27 mouse cellular contexts compared by ENCODE assay signal in the genomic region with DNA sequence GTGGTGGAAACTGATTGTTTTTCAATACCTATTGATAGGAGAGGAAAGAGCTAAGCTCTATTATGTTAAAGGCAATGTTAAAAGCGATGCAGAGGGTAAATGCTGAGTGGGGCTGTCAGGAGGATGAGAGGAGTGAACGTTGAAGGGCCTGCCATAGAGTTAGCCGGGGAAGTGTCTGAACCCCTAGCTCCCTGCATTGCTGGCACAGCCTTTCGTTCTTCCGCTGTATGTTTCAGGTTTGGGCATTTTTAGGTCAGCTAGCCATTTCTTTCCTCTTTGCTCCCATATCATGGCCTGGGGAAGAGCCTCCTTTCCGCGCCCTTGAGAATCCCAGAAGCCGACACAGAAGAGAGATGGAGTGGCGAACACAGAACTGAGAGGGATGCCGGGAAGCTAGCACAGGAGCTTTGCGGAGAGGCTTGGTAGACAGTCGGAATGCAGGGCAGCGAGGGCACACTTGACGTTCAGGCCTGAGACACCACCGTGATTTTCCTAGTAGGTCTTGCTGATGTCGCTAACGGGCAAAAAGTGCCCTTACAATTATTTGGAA. TPM values are rescaled to one million over a fixed set of nuclear protein-coding genes. Genes with fewer than 3 reads are reported as not detected.
DNase-seq lines count a peak whose midpoint lies in the region; ATAC-seq and TF ChIP-seq lines count a peak whose summit lies in the region.
"Had no signal": no experiment of that assay in that cellular context is flagged by ENCODE, and none has a peak within 500 bp of the region (broad histone marks: within the 10 kb centered on the region; RNA-seq: fewer than 3 reads in every experiment).

No protein-coding gene starts in this region.

- no peak overlapping the region for H3K9ac ChIP-seq in lung, embryonic 14.5 days
- H3K9ac ChIP-seq: forebrain, embryonic 13.5 days; limb, embryonic 12.5 days had no signal

- no peak for TF ChIP-seq CTCF in lung, embryonic 14.5 days (IDR thresholded peaks at IDR 0.05; ENCODE audit: low read depth)
- TF ChIP-seq CTCF in lung, adult 2 months (IDR thresholded peaks at IDR 0.05; ENCODE audit: insufficient read depth, low read length) = no peak
- TF ChIP-seq CTCF in E14TG2a.4 (conservative IDR thresholded peaks at IDR 0.05; ENCODE audit: low read length) = no peak
- TF ChIP-seq CTCF in brain, embryonic 14.5 days (IDR thresholded peaks at IDR 0.05; ENCODE audit: borderline replicate concordance, extremely low read depth, insufficient read depth, insufficient read length) = no peak

- no peak overlapping the region for H3K4me2 ChIP-seq in lung, embryonic 14.5 days
- H3K4me2 ChIP-seq: forebrain, embryonic 13.5 days; limb, embryonic 12.5 days; liver, embryonic 11.5 days had no signal

- H3K27ac ChIP-seq in lung, embryonic 14.5 days (ENCODE audit: low read depth) = no peak overlapping the region
- H3K27ac ChIP-seq: forebrain, embryonic 13.5 days; hindbrain, embryonic 10.5 days; hindbrain, postnatal 0 days; limb, embryonic 12.5 days; stomach, postnatal 0 days had no signal

- no peaks in the 10 kb centered on the region for H3K36me3 ChIP-seq in lung, embryonic 14.5 days (ENCODE audit: insufficient read depth)
- H3K36me3 ChIP-seq in E14TG2a.4 (ENCODE audit: insufficient read depth, low read length) = no peaks in the 10 kb centered on the region
- H3K36me3 ChIP-seq: hindbrain, embryonic 10.5 days; limb, embryonic 12.5 days had no signal

- 42% methylated on average over 17 of the region's 17 CpGs for WGBS in lung, embryonic 14.5 days
- 50% methylated on average over 17 of the region's 17 CpGs for WGBS in lung, adult 2 months

- no peak for TF ChIP-seq POLR2A in lung, adult 2 months (IDR thresholded peaks at IDR 0.05; ENCODE audit: borderline replicate concordance, extremely low read depth, low read depth, low read length)
- TF ChIP-seq POLR2A in brain, embryonic 14.5 days (IDR thresholded peaks at IDR 0.05; ENCODE audit: borderline replicate concordance, extremely low read depth, insufficient read depth, insufficient read length, poor library complexity, severe bottlenecking) = no peak

- no peaks in the 10 kb centered on the region for H3K4me1 ChIP-seq in lung, embryonic 14.5 days (ENCODE audit: insufficient read depth)
- H3K4me1 ChIP-seq in lung, adult 2 months (ENCODE audit: control insufficient read depth, insufficient read depth, low read length) = no peaks in the 10 kb centered on the region
- H3K4me1 ChIP-seq in E14TG2a.4 (replicated peaks; ENCODE audit: low read depth, low read length) = peaks cover 33% of the 10 kb centered on the region

- H3K4me3 ChIP-seq in lung, embryonic 14.5 days (ENCODE audit: low read depth, low read length) = no peak overlapping the region
- H3K4me3 ChIP-seq in lung, adult 2 months (replicated peaks; ENCODE audit: extremely low read depth, low read depth, low read length) = no peak overlapping the region
- peak overlapping the region; percentile 41 for H3K4me3 ChIP-seq in E14TG2a.4 (replicated peaks; ENCODE audit: low read length)
- H3K4me3 ChIP-seq: forebrain, embryonic 13.5 days; hindbrain, embryonic 10.5 days; limb, embryonic 12.5 days; megakaryocyte, embryonic 14.5 days had no signal

- DNase-seq in lung, embryonic 14.5 days = peak; percentile 1
- DNase-seq in lung, adult 2 months = no peak
- DNase-seq in brain, embryonic 14.5 days (ENCODE audit: low read depth) = peak; percentile 29
- peak; percentile 20 for DNase-seq in retina, embryonic 14.5 days (ENCODE audit: low spot score)
- no peak for DNase-seq in thymus, postnatal 4 days
- DNase-seq: adrenal gland, adult 8-10 months; B cell, adult 2 months; cerebellum, adult 8-10 months; cerebellum, postnatal 25 days; gastrocnemius, postnatal 10 days; heart, postnatal 14 days; kidney, adult 9 months; kidney, postnatal 10 days; lung, postnatal 4 days; right cerebral cortex, postnatal 4 days; thymus, adult 2 months; thymus, postnatal 36 days had no signal

- no peaks in the 10 kb centered on the region for H3K9me3 ChIP-seq in lung, embryonic 14.5 days (ENCODE audit: low read depth, low read length)
- no peaks in the 10 kb centered on the region for H3K9me3 ChIP-seq in E14TG2a.4 (ENCODE audit: low read length)
- H3K9me3 ChIP-seq: forebrain, embryonic 13.5 days; hindbrain, embryonic 10.5 days; limb, embryonic 12.5 days had no signal

- no peak for ATAC-seq in lung, embryonic 14.5 days (ENCODE audit: insufficient read depth)
- ATAC-seq: forebrain, embryonic 13.5 days; hindbrain, postnatal 0 days; intestine, postnatal 0 days; lung, postnatal 0 days had no signal

- H3K27me3 ChIP-seq in lung, embryonic 14.5 days (ENCODE audit: insufficient read depth, low read length) = peaks cover 83% of the 10 kb centered on the region
- H3K27me3 ChIP-seq in E14TG2a.4 (ENCODE audit: insufficient read depth, low read length) = peaks cover 92% of the 10 kb centered on the region

RNA-seq across cellular contexts. Expression of a gene that starts 11.9 kb away (rescaled TPM):
- polyA plus RNA-seq in lung, embryonic 14.5 days (2014; fragmentation: Nextera tagmentation; extraction: Ambion mirVana) = 5.7 and 7.6 TPM in 2 replicates
- 0.19 and 0.33 TPM in 2 replicates for polyA plus RNA-seq in lung, adult 2 months (2012; rRNA removed)
- polyA plus RNA-seq in brain, embryonic 14.5 days (2012; rRNA removed) = 12.8 and 19.0 TPM in 2 replicates

RNA-seq across cellular contexts. Expression of a gene that starts 46.8 kb away (rescaled TPM):
- polyA plus RNA-seq in lung, embryonic 14.5 days (2014; fragmentation: Nextera tagmentation; extraction: Ambion mirVana) = not detected in 2 replicates
- 0.06 TPM in 2 replicates for polyA plus RNA-seq in lung, adult 2 months (2012; rRNA removed)
- polyA plus RNA-seq in brain, embryonic 14.5 days (2012; rRNA removed) = 0.26 and 0.45 TPM in 2 replicates

Comparison
In these comparisons a context has a peak if more than half of its experiments do, and no peak if none do; other contexts are left out.
1. DNase-seq: peak in lung, embryonic 14.5 days (single experiment), brain, embryonic 14.5 days (single experiment) and retina, embryonic 14.5 days (single experiment); none in lung, adult 2 months (single experiment) and thymus, postnatal 4 days (single experiment).